Mouse (Mus musculus) MEL (cell line): Measurements from ENCODE around the gene Pi4k2a. TPM values are rescaled to one million over a fixed set of nuclear protein-coding genes. Genes with fewer than 3 reads are reported as not detected.

Experiments used
- DNase-seq: peaks from one replicate; pipeline ENCODE4 v3.0.0; 2011; ENCODE audit warnings: low read depth, low spot score
- H3K27ac ChIP-seq: 2 replicates; pipeline ENCODE4 v1.5.1; 2012; ENCODE audit warnings: low read depth, mild to moderate bottlenecking, control low read depth, low read length, moderate library complexity; ENCODE audit not compliant: control insufficient read depth
- H3K27me3 ChIP-seq, 2 experiments: fragments of 150-350 bp in 1 of 2; sonication (generic) in 1 of 2; 2 replicates each; pipeline ENCODE4 v1.6.1; 2012; ENCODE audit warnings: low read length in 2 of 2, mild to moderate bottlenecking in 2 of 2, improper control_type of control experiment in 1 of 2, moderate library complexity in 1 of 2; ENCODE audit not compliant: insufficient read depth in 2 of 2, control insufficient read depth in 1 of 2
- H3K36me3 ChIP-seq, 2 experiments: 2 replicates each; pipeline ENCODE4 v1.6.1; 2012 to 2014; ENCODE audit warnings: low read length in 2 of 2, improper control_type of control experiment in 1 of 2, inconsistent platforms in 1 of 2, mild to moderate bottlenecking in 1 of 2; ENCODE audit not compliant: insufficient read depth in 2 of 2, control insufficient read depth in 1 of 2
- H3K4me1 ChIP-seq, 2 experiments: fragments of 150-350 bp in 1 of 2; sonication (generic) in 1 of 2; 2 replicates each; pipeline ENCODE4 v1.6.1; 2012; ENCODE audit warnings: low read length in 2 of 2, improper control_type of control experiment in 1 of 2, mild to moderate bottlenecking in 1 of 2; ENCODE audit not compliant: insufficient read depth in 2 of 2, control insufficient read depth in 1 of 2
- H3K4me3 ChIP-seq, 2 experiments: fragments of 150-350 bp in 1 of 2; sonication (generic) in 1 of 2; 2 replicates each; pipeline ENCODE4 v1.5.1; 2012; ENCODE audit warnings: low read depth in 2 of 2, low read length in 2 of 2, mild to moderate bottlenecking in 2 of 2, moderate library complexity in 2 of 2, control low read depth in 1 of 2, improper control_type of control experiment in 1 of 2; ENCODE audit not compliant: control insufficient read depth in 1 of 2, insufficient read depth in 1 of 2
- H3K79me2 ChIP-seq: 2 replicates; pipeline ENCODE4 v1.6.1; 2012; ENCODE audit warnings: mild to moderate bottlenecking, low read length, moderate library complexity; ENCODE audit not compliant: control insufficient read depth, poor library complexity, insufficient read depth
- H3K9ac ChIP-seq: 2 replicates; pipeline ENCODE4 v1.6.1; 2012; ENCODE audit warnings: low read depth, mild to moderate bottlenecking, control low read depth, low read length, moderate library complexity; ENCODE audit not compliant: control insufficient read depth, poor library complexity, severe bottlenecking
- H3K9me3 ChIP-seq: fragments of 150-350 bp; sonication (generic); replicated peaks from 2 replicates; pipeline ENCODE4 v1.6.1; 2012; ENCODE audit warnings: mild to moderate bottlenecking, low read length, improper control_type of control experiment, moderate library complexity; ENCODE audit not compliant: insufficient read depth
- CHD2 ChIP-seq: IDR thresholded peaks from 2 replicates; pipeline ENCODE4 v1.6.1; 2011; ENCODE audit warnings: low read length, improper control_type of control experiment
- CTCF ChIP-seq, 3 experiments: IDR thresholded peaks in 2 of 3; conservative IDR thresholded peaks in 1 of 3; 2 replicates each; pipeline ENCODE4 v1.5.1; 2011 to 2012; ENCODE audit warnings: low read length in 3 of 3, low read depth in 2 of 3, mild to moderate bottlenecking in 2 of 3, improper control_type of control experiment in 1 of 3, inconsistent platforms in 1 of 3, mixed read lengths in 1 of 3, moderate library complexity in 1 of 3; ENCODE audit not compliant: control insufficient read depth in 1 of 3, insufficient read depth in 1 of 3, poor library complexity in 1 of 3, severe bottlenecking in 1 of 3
- ELF1 ChIP-seq: IDR thresholded peaks from 2 replicates; pipeline ENCODE4 v1.6.1; 2014; ENCODE audit warnings: low read depth, mild to moderate bottlenecking, inconsistent platforms, low read length, improper control_type of control experiment, moderate library complexity
- ETS1 ChIP-seq: IDR thresholded peaks from 2 replicates; pipeline ENCODE4 v1.6.1; 2012; ENCODE audit warnings: low read depth, mild to moderate bottlenecking, inconsistent platforms, low read length, improper control_type of control experiment, moderate library complexity
- HCFC1 ChIP-seq: IDR thresholded peaks from 2 replicates; pipeline ENCODE4 v1.6.1; 2012; ENCODE audit warnings: low read depth, mild to moderate bottlenecking, inconsistent platforms, low read length, improper control_type of control experiment, moderate library complexity
- KAT2A ChIP-seq: conservative IDR thresholded peaks from 2 replicates; pipeline ENCODE4 v1.6.1; 2012; ENCODE audit warnings: low read depth, low read length, improper control_type of control experiment, inconsistent platforms
- MAFK ChIP-seq: IDR thresholded peaks from 2 replicates; pipeline ENCODE4 v1.6.1; 2011; ENCODE audit warnings: low read depth, mild to moderate bottlenecking, low read length, improper control_type of control experiment, borderline replicate concordance
- MAX ChIP-seq: IDR thresholded peaks from 2 replicates; pipeline ENCODE4 v1.6.1; 2011; ENCODE audit warnings: low read length, improper control_type of control experiment
- MEF2A ChIP-seq: IDR thresholded peaks from 2 replicates; pipeline ENCODE4 v1.6.1; 2014; ENCODE audit warnings: low read depth, mild to moderate bottlenecking, inconsistent platforms, low read length, improper control_type of control experiment; ENCODE audit not compliant: poor library complexity, insufficient replicate concordance, severe bottlenecking; ENCODE audit errors: extremely low read depth
- NELFE ChIP-seq: IDR thresholded peaks from 2 replicates; pipeline ENCODE4 v1.6.1; 2011; ENCODE audit warnings: low read depth, low read length, improper control_type of control experiment
- POLR2AphosphoS2 ChIP-seq: IDR thresholded peaks from 2 replicates; pipeline ENCODE4 v1.6.1; 2011; ENCODE audit warnings: low read length, improper control_type of control experiment
- RCOR1 ChIP-seq: IDR thresholded peaks from 2 replicates; pipeline ENCODE4 v1.6.1; 2012; ENCODE audit warnings: low read depth, mild to moderate bottlenecking, inconsistent platforms, low read length, improper control_type of control experiment
- SIN3A ChIP-seq: IDR thresholded peaks from 2 replicates; pipeline ENCODE4 v1.6.1; 2012; ENCODE audit warnings: low read length, improper control_type of control experiment, inconsistent platforms
- TBP ChIP-seq: IDR thresholded peaks from 2 replicates; pipeline ENCODE4 v1.8.0; 2011; ENCODE audit warnings: low read depth, low read length, improper control_type of control experiment
- USF2 ChIP-seq, 2 experiments: IDR thresholded peaks; 2 replicates each; pipeline ENCODE4 v1.6.1; 2011 to 2012; ENCODE audit warnings: improper control_type of control experiment in 2 of 2, low read length in 2 of 2, borderline replicate concordance in 1 of 2, inconsistent platforms in 1 of 2, low read depth in 1 of 2, mild to moderate bottlenecking in 1 of 2; ENCODE audit not compliant: insufficient read depth in 1 of 2
- ZC3H11A ChIP-seq: IDR thresholded peaks from 2 replicates; pipeline ENCODE4 v1.6.1; 2012; ENCODE audit warnings: low read depth, mild to moderate bottlenecking, inconsistent platforms, low read length, improper control_type of control experiment
- polyA plus RNA-seq, 2 experiments: library from polyadenylated mRNA; stranded (reverse) in 1 of 2; unstranded in 1 of 2; fragments of >175 nt in 1 of 2; fragments of >200 nt in 1 of 2; gene quantifications; 2 replicates each; pipeline versions ENCODE4 v1.2.1 to v1.2.4; 2012; ENCODE audit warnings: low replicate concordance in 2 of 2, low read depth in 1 of 2; ENCODE audit not compliant: insufficient read length in 2 of 2, insufficient read depth in 1 of 2, missing spikeins in 1 of 2
- total RNA-seq: library from RNA; depleted of rRNA; stranded (reverse); fragments of 300-350 nt; gene quantifications from 2 replicates; pipeline ENCODE4 v1.2.3, GENCODE M21; 2012

Gene Pi4k2a
- total and polyA plus RNA-seq, 3 experiments = 10.2 to 30.3 TPM; not detected in 1

DNA sequence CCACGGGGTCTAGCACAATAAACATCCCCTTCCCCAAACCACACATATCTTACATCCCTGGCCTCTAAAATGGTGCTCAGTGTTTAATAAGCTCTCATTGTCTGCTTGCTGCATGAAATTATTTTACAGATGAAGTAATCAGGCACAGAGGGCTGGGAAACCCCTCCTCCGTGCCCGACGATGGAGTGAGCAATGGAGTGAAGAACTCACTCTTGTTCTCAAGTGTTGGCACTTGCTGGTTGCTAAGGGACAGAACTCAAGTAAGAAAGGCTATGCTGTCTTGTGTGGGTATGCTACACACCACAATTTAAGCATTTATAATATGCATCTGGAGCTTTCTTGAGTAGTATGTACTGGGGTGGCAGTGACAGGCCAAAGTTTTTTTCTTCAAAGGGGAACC lies 54.9 kb downstream of the Pi4k2a start:
- Histone ChIP-seq H3K4me1 (peaks cover 3 to 28% of the 10 kb centered on the region in 2 experiments; a peak in 3 of 4 replicates), H3K79me2 (peaks cover 2% of the 10 kb centered on the region; the same call in 1 of the 2 replicates), H3K9ac (no peak overlapping the region), H3K27me3 (no peaks in the 10 kb centered on the region), H3K36me3 (peaks cover 0 to under 1% of the 10 kb centered on the region in 2 experiments; a peak in 1 of 4 replicates), H3K4me3 (no peak overlapping the region), H3K27ac (no peak overlapping the region), H3K9me3 (no peaks in the 10 kb centered on the region)
- no peak for DNase-seq
- no peak for TF ChIP-seq MEF2A
- no peak for TF ChIP-seq NELFE
- no peak for TF ChIP-seq TBP
- no peak for TF ChIP-seq CTCF (IDR thresholded peaks at IDR 0.05 in 2 of 3, conservative IDR thresholded peaks at IDR 0.05 in 1 of 3; ENCODE audit: control insufficient read depth in 1 of 3, insufficient read depth in 1 of 3, low read depth in 2 of 3, low read length in 3 of 3, poor library complexity in 1 of 3, severe bottlenecking in 1 of 3)
- no peak for TF ChIP-seq ZC3H11A

- peaks cover 3 to 26% of the 10 kb centered on the region in 2 experiments; a peak in 3 of 4 replicates for H3K4me1 ChIP-seq
- no peak overlapping the region for H3K27ac ChIP-seq
- H3K79me2 ChIP-seq = peaks cover 2% of the 10 kb centered on the region; the same call in 1 of the 2 replicates
- TF ChIP-seq ELF1 (no peak), MAX (no peak), HCFC1 (no peak), POLR2AphosphoS2 (no peak), MAFK (no peak), CHD2 (no peak)
- no peak overlapping the region for H3K9ac ChIP-seq
- DNase-seq = no peak
- H3K27me3 ChIP-seq = no peaks in the 10 kb centered on the region
- no peaks in the 10 kb centered on the region for H3K9me3 ChIP-seq
- H3K36me3 ChIP-seq = no peaks in the 10 kb centered on the region; a peak in 1 of 4 replicates
- no peak overlapping the region for H3K4me3 ChIP-seq
These were observed 55.5 kb downstream of the Pi4k2a start for GRCm38 (mm10) chr19:42145731-42146130.

DNA sequence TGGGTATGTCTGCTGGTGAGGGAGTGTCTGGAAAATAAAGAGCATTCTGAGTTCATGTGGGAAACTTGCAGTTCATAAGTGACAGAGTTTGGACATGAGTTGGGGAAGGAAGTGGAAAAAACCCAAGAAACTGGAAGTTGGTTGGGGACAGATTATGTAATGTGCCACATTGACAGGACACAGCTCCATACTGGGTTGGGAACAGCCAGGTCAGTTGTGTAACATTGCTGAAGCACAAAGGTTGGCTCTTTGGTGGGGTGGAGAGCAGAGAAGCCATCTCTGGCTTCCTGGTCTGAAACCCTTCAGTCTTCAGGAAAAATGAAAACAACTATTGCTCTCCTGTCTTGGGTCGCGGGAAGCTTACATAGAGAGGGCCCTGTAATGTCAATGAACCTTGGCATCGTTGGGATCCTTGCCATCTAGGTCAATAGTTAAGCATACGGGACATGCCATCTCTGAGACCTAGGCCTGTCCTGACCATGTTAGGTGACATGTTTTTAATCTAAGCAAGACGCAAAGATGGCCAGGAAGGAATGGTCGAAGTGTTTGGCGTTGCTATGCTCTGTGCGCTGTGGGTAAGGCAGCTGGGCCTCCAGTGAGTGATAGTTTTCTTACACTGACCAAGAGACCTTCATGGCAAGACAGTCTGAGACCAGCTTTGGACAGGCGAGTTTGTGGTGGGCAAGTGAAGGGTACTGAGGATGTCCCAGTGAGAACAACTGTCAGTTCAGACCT lies 56.2 kb downstream of the Pi4k2a start:
- Histone ChIP-seq H3K27me3 (no peaks in the 10 kb centered on the region), H3K4me3 (no peak overlapping the region), H3K27ac (no peak overlapping the region), H3K36me3 (no peaks in the 10 kb centered on the region; a peak in 1 of 4 replicates), H3K9ac (no peak overlapping the region), H3K9me3 (no peaks in the 10 kb centered on the region), H3K79me2 (peaks cover 2% of the 10 kb centered on the region; the same call in 1 of the 2 replicates), H3K4me1 (peaks cover 3 to 26% of the 10 kb centered on the region in 2 experiments; a peak in 3 of 4 replicates)
- no peak for TF ChIP-seq SIN3A
- TF ChIP-seq CTCF (IDR thresholded peaks at IDR 0.05 in 2 of 3, conservative IDR thresholded peaks at IDR 0.05 in 1 of 3; ENCODE audit: control insufficient read depth in 1 of 3, insufficient read depth in 1 of 3, low read depth in 2 of 3, low read length in 3 of 3, poor library complexity in 1 of 3, severe bottlenecking in 1 of 3) = no peak
- TF ChIP-seq MAFK = no peak
- no peak for TF ChIP-seq RCOR1
- no peak for TF ChIP-seq USF2 (IDR thresholded peaks at IDR 0.05; ENCODE audit: borderline replicate concordance in 1 of 2, insufficient read depth in 1 of 2, low read depth in 1 of 2, low read length in 2 of 2)
- no peak for TF ChIP-seq ZC3H11A
- TF ChIP-seq ELF1 = no peak
- no peak for TF ChIP-seq KAT2A
- no peak for TF ChIP-seq ETS1
- TF ChIP-seq NELFE = no peak
- no peak for DNase-seq
